Comparison of ENCODE assay signal across 15 mouse cellular contexts in the genomic region with DNA sequence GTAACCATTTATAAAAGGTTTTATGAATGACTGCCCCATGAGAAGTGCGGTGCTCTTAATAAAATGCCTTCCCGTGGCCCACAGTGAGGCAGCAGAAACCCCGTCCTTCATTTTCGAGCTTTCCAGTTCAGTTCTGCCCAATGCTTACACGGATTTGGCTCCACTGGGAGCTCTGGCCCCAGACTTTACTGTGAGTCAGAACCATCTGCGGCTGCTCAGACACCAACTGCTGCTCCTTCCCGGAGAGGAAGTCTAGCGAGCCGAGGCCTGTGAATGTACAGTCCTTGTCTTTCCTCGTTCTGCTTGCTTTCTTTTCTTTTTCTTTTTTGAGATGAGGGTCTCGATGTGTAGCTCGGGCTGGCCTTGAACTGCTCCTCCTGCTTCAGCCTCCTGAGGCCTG. TPM values are rescaled to one million over a fixed set of nuclear protein-coding genes. Genes with fewer than 3 reads are reported as not detected.
DNase-seq lines count a peak whose midpoint lies in the region; ATAC-seq and TF ChIP-seq lines count a peak whose summit lies in the region.
"Had no signal": no experiment of that assay in that cellular context is flagged by ENCODE, and none has a peak within 500 bp of the region (broad histone marks: within the 10 kb centered on the region; RNA-seq: fewer than 3 reads in every experiment).

No protein-coding gene starts in this region.

- peak; percentile 27 for DNase-seq in adrenal gland, postnatal 14 days
- no peak for DNase-seq in adrenal gland, postnatal 25 days
- DNase-seq in cerebellum, adult 8-10 months = peak; percentile 56
- DNase-seq in layer of hippocampus, adult 18-20 months (ENCODE audit: low spot score in 2 of 2) = peak; percentile 76 to 82
- DNase-seq in left cerebral cortex, postnatal 36 days (ENCODE audit: low spot score in 2 of 2) = peak; percentile 52 to 53
- no peak for DNase-seq in stomach, postnatal 0 days (ENCODE audit: low spot score)
- DNase-seq in retina, postnatal 1 day = no peak
- DNase-seq: kidney, adult 2 months; lung, postnatal 4 days; thymus, postnatal 36 days had no signal

- intact Hi-C loops in left cerebral cortex, postnatal 36 days (cut with DNase I) = no loop called here

- H3K4me1 ChIP-seq in neural tube, embryonic 15.5 days = no peaks in the 10 kb centered on the region
- H3K4me1 ChIP-seq in stomach, postnatal 0 days (replicated peaks; ENCODE audit: control insufficient read depth, insufficient read depth) = no peaks in the 10 kb centered on the region
- H3K4me1 ChIP-seq: hindbrain, embryonic 10.5 days had no signal

- H3K9me3 ChIP-seq in neural tube, embryonic 15.5 days (replicated peaks) = no peaks in the 10 kb centered on the region
- H3K9me3 ChIP-seq in stomach, postnatal 0 days (ENCODE audit: control insufficient read depth, low read length) = no peaks in the 10 kb centered on the region
- H3K9me3 ChIP-seq: forebrain, embryonic 13.5 days had no signal

- no peak for TF ChIP-seq EP300 in stomach, postnatal 0 days (optimal IDR thresholded peaks at IDR 0.05)

- no peak overlapping the region for H3K9ac ChIP-seq in neural tube, embryonic 15.5 days (replicated peaks)
- no peak overlapping the region for H3K9ac ChIP-seq in stomach, postnatal 0 days (ENCODE audit: low read length)
- H3K9ac ChIP-seq: forebrain, embryonic 13.5 days; liver, embryonic 14.5 days had no signal

- no peaks in the 10 kb centered on the region for H3K27me3 ChIP-seq in neural tube, embryonic 15.5 days (replicated peaks)
- no peaks in the 10 kb centered on the region for H3K27me3 ChIP-seq in stomach, postnatal 0 days (ENCODE audit: control insufficient read depth, insufficient read depth, low read length)
- H3K27me3 ChIP-seq: forebrain, embryonic 13.5 days had no signal

- no peak overlapping the region for H3K4me2 ChIP-seq in neural tube, embryonic 15.5 days
- no peak overlapping the region for H3K4me2 ChIP-seq in stomach, postnatal 0 days (replicated peaks; ENCODE audit: low read depth)
- H3K4me2 ChIP-seq: forebrain, embryonic 13.5 days had no signal

- WGBS in neural tube, embryonic 15.5 days = 93% methylated on average over 12 of the region's 12 CpGs
- 93% methylated on average over 12 of the region's 12 CpGs for WGBS in stomach, postnatal 0 days

- peaks cover 32% of the 10 kb centered on the region for H3K36me3 ChIP-seq in neural tube, embryonic 15.5 days
- peaks cover 3% of the 10 kb centered on the region; the same call in 1 of the 2 replicates for H3K36me3 ChIP-seq in stomach, postnatal 0 days (ENCODE audit: control insufficient read depth, insufficient read depth, low read length)

- ATAC-seq in neural tube, embryonic 15.5 days (ENCODE audit: low FRiP score) = no peak
- ATAC-seq in stomach, postnatal 0 days (ENCODE audit: low FRiP score, low TSS enrichment) = no peak
- ATAC-seq: forebrain, embryonic 13.5 days; midbrain, embryonic 16.5 days had no signal

- no peak for TF ChIP-seq CTCF in stomach, postnatal 0 days (IDR thresholded peaks at IDR 0.05; ENCODE audit: low read depth)

- H3K4me3 ChIP-seq in neural tube, embryonic 15.5 days (replicated peaks) = no peak overlapping the region
- H3K4me3 ChIP-seq in stomach, postnatal 0 days (ENCODE audit: low read depth, low read length) = no peak overlapping the region
- H3K4me3 ChIP-seq: forebrain, embryonic 13.5 days; hindbrain, embryonic 10.5 days had no signal

- H3K27ac ChIP-seq in neural tube, embryonic 15.5 days (replicated peaks) = no peak overlapping the region
- H3K27ac ChIP-seq in stomach, postnatal 0 days (replicated peaks) = no peak overlapping the region
- H3K27ac ChIP-seq: forebrain, embryonic 13.5 days; hindbrain, embryonic 10.5 days; liver, embryonic 14.5 days had no signal

RNA-seq across cellular contexts. Expression of a gene that starts 35.4 kb away (rescaled TPM):
- total RNA-seq in adrenal gland, postnatal 14 days (2021) = 23.7 and 24.4 TPM in 2 replicates
- total RNA-seq in adrenal gland, postnatal 25 days (2021) = 32.0 and 34.1 TPM in 2 replicates
- 10 to 100 TPM; 16.1 to 16.6 TPM for total RNA-seq in layer of hippocampus, adult 18-20 months (2021)
- 10 to 100 TPM; 15.3 to 16.2 TPM for total RNA-seq in left cerebral cortex, postnatal 36 days (2021)
- polyA plus RNA-seq in neural tube, embryonic 15.5 days (2015; fragmentation: Nextera tagmentation; extraction: Ambion mirVana) = 21.0 and 21.9 TPM in 2 replicates
- polyA plus RNA-seq in stomach, postnatal 0 days (2015; fragmentation: Nextera tagmentation; extraction: Ambion mirVana) = 12.6 and 13.8 TPM in 2 replicates

RNA-seq across cellular contexts. Expression of a gene that starts 35.4 kb away (rescaled TPM):
- total RNA-seq in adrenal gland, postnatal 14 days (2021) = 77.1 and 87.0 TPM in 2 replicates
- total RNA-seq in adrenal gland, postnatal 25 days (2021) = 104 and 110 TPM in 2 replicates
- total RNA-seq in layer of hippocampus, adult 18-20 months (2021) = 10 to 100 TPM; 83.1 to 83.6 TPM
- total RNA-seq in left cerebral cortex, postnatal 36 days (2021) = 10 to 100 TPM; 75.4 to 81.3 TPM
- polyA plus RNA-seq in neural tube, embryonic 15.5 days (2015; fragmentation: Nextera tagmentation; extraction: Ambion mirVana) = 60.6 and 64.6 TPM in 2 replicates
- 72.0 and 76.2 TPM in 2 replicates for polyA plus RNA-seq in stomach, postnatal 0 days (2015; fragmentation: Nextera tagmentation; extraction: Ambion mirVana)

Comparison
In these comparisons a context has a peak if more than half of its experiments do, and no peak if none do; other contexts are left out.
1. DNase-seq: peak in adrenal gland, postnatal 14 days (single experiment), cerebellum, adult 8-10 months (single experiment), layer of hippocampus, adult 18-20 months (2 of 2) and left cerebral cortex, postnatal 36 days (2 of 2); none in adrenal gland, postnatal 25 days (single experiment), stomach, postnatal 0 days (single experiment) and retina, postnatal 1 day (single experiment).